Mouse (Mus musculus) limb, embryonic 15.5 days (tissue): ENCODE measurements around the gene Sprn. TPM values are rescaled to one million over a fixed set of nuclear protein-coding genes. Genes with fewer than 3 reads are reported as not detected.

Experiments
- ATAC-seq: fragments of 200-750 bp; cut with Nextera tagmentation; 2 replicates; pipeline ENCODE4 v1.8.0; 2017; ENCODE audit warnings: low read depth, moderate TSS enrichment; ENCODE audit not compliant: insufficient number of reproducible peaks, low FRiP score, low TSS enrichment
- H3K27ac ChIP-seq: fragments of 300-500 bp; sonication (generic); 2 replicates; pipeline ENCODE4 v1.5.1; 2015; ENCODE audit warnings: moderate library complexity, mild to moderate bottlenecking, inconsistent platforms
- H3K27me3 ChIP-seq: fragments of 300-500 bp; sonication (generic); 2 replicates; pipeline ENCODE4 v1.6.1; 2015; ENCODE audit warnings: inconsistent platforms
- H3K36me3 ChIP-seq: fragments of 300-500 bp; sonication (generic); 2 replicates; pipeline ENCODE4 v1.6.1; 2015; ENCODE audit warnings: inconsistent platforms
- H3K4me1 ChIP-seq: fragments of 300-500 bp; sonication (generic); 2 replicates; pipeline ENCODE4 v1.6.1; 2015; ENCODE audit warnings: inconsistent platforms
- H3K4me2 ChIP-seq: fragments of 300-500 bp; sonication (generic); 2 replicates; pipeline ENCODE4 v1.6.1; 2015; ENCODE audit warnings: mild to moderate bottlenecking, inconsistent platforms
- H3K4me3 ChIP-seq: fragments of 300-500 bp; sonication (generic); 2 replicates; pipeline ENCODE4 v1.5.1; 2015; ENCODE audit warnings: mild to moderate bottlenecking, inconsistent platforms
- H3K9ac ChIP-seq: fragments of 300-500 bp; sonication (generic); 2 replicates; pipeline ENCODE4 v1.6.1; 2015; ENCODE audit warnings: inconsistent platforms
- H3K9me3 ChIP-seq: fragments of 300-500 bp; sonication (generic); 2 replicates; pipeline ENCODE4 v1.6.1; 2016; ENCODE audit warnings: inconsistent platforms
- WGBS: fragments of 180-500 bp; shearing (Covaris S2); methylation state at CpG from one replicate; pipeline ENCODE4 v1.1.7; 2015; 5-methylcytosine and 5-hydroxymethylcytosine counted together
- polyA plus RNA-seq: library from polyadenylated mRNA; unstranded; fragments of >200 nt; fragmentation: Nextera tagmentation; extraction: Ambion mirVana; gene quantifications from 2 replicates; pipeline ENCODE4 v1.2.1, GENCODE M21; 2015

Gene Sprn
- polyA plus RNA-seq, 1 experiment from 2014 or later, result 0.27 TPM

DNA sequence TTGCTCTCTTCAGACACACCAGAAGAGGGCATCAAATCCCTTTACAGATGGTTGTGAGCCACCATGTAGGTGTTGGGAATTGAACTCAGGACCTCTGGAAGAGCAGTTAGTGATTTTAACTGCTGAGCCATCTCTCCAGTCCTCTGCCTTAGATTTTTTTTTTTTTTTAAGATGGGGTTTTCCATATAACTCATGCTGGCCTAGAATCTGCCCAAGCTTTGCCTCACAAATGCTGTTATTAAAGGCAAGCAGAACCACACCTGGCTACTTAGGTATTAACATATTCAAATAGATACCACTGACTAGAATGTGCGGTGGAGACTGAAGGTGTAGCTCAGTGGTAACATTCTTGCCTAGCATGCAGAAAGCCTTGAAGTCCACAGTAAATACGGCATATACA lies 34.2 kb downstream of the Sprn start:
- 93% methylated on average over 2 of the region's 2 CpGs for WGBS
- Histone ChIP-seq H3K27me3 (no peaks in the 10 kb centered on the region), H3K9me3 (no peaks in the 10 kb centered on the region), H3K4me3 (no peak overlapping the region), H3K27ac (no peak overlapping the region), H3K4me1 (peaks cover 4% of the 10 kb centered on the region), H3K36me3 (no peaks in the 10 kb centered on the region), H3K9ac (no peak overlapping the region), H3K4me2 (no peak overlapping the region)
- no peak for ATAC-seq

- Histone ChIP-seq H3K4me1 (0 out of 2 replicates have a peak, but pooled peaks cover 7% of the 10 kb centered on the region), H3K9ac (peak within 1 kb of the TSS; percentile 71), H3K4me3 (peak within 1 kb of the TSS; percentile 74), H3K27ac (peak within 1 kb of the TSS; percentile 91), H3K27me3 (no peaks in the 10 kb centered on the region), H3K4me2 (peak within 1 kb of the TSS; percentile 76), H3K9me3 (no peaks in the 10 kb centered on the region), H3K36me3 (peaks cover 15% of the 10 kb centered on the region)
- ATAC-seq, result peak; percentile 89
- WGBS, result 5% methylated on average over 28 of the region's 28 CpGs
Observed at GRCm38 (mm10) chr7:140116329-140117054, 38.2 kb downstream of the Sprn start, which contains the start of gene Echs1. Gene Echs1, minus strand, starts transcription at chr7:140116476.

DNA sequence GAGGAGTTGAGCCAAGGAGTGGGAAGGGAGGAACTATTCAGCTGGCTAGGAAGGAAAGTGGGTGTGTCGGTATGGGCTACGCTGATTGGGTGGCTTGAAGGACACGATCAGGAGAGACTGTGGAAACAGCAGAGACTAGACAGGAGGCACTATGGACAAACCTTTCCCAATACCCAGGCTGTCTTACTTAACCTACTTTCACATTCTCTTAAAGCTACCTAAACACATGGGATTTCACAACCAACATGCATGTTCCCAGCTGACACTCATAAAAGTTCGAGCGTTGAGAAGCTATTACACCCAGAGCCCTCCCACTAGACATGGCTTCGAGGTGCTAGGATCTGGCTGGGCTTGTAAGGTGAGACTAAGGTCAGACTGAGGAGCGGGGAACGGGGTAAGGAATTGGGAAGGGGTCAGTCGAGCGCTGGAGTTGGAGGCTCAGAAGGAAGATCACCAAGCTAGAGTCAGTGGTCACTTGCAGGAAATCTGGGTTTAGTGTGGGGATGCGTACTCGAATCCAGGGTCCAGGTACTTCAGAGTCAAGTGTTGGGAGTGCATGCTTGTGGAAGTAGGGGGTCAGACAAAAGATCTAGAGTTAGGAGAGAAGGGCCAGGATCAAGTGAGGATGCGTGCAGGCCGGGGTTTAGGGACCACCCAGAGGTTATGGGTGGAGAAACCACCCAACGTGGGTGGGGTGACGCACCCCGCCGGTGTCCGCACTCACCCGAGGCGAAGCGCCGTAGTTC lies 38.9 kb downstream of the Sprn start, which contains the start of gene Paox:
Gene Paox, plus strand, starts transcription at position 217 of the 746 bp plus-strand sequence.
- Histone ChIP-seq H3K27ac (peak within 1 kb of the TSS; percentile 91), H3K4me1 (0 out of 2 replicates have a peak, but pooled peaks cover 7% of the 10 kb centered on the region), H3K36me3 (peaks cover 23% of the 10 kb centered on the region), H3K4me2 (peak within 1 kb of the TSS; percentile 76), H3K27me3 (no peaks in the 10 kb centered on the region), H3K9ac (peak within 1 kb of the TSS; percentile 71), H3K4me3 (peak within 1 kb of the TSS; percentile 74), H3K9me3 (no peaks in the 10 kb centered on the region)
- under 1% methylated on average over 23 of the region's 23 CpGs for WGBS
- ATAC-seq, result peak; percentile 79

DNA sequence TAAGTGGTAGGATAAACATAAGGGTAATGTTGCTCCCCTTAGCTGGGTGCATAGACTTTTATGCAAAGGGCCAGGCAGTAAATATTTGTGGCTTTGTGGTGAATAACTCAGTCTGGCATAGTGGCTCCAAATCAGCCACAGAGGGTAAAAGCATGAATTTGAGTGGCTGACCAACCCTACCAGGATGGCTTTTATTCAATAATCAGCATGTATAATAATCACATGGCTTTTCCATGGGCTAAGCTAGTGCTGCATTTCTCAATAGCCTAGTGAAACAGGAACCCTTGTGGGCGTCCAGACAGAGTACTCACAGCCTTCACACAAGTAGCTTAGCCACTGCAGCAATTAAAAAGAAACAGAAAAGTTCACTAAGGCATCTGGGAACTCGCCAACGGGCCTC lies 42.7 kb downstream of the Sprn start:
- Histone ChIP-seq H3K4me3 (no peak overlapping the region), H3K9ac (no peak overlapping the region), H3K4me1 (0 out of 2 replicates have a peak, but pooled peaks cover 7% of the 10 kb centered on the region), H3K9me3 (no peaks in the 10 kb centered on the region), H3K27me3 (no peaks in the 10 kb centered on the region), H3K27ac (no peak overlapping the region), H3K4me2 (no peak overlapping the region), H3K36me3 (peaks cover 61% of the 10 kb centered on the region)
- no peak for ATAC-seq
- WGBS, result 58% methylated on average over 3 of the region's 3 CpGs

- H3K27me3 ChIP-seq, result no peaks in the 10 kb centered on the region
- WGBS, result 76% methylated on average over 4 of the region's 4 CpGs
- H3K4me2 ChIP-seq, result no peak overlapping the region
- peaks cover 14% of the 10 kb centered on the region for H3K4me1 ChIP-seq
- ATAC-seq, result no peak
- no peaks in the 10 kb centered on the region for H3K9me3 ChIP-seq
- H3K9ac ChIP-seq, result no peak overlapping the region
- H3K27ac ChIP-seq, result no peak overlapping the region
- peaks cover 38% of the 10 kb centered on the region for H3K36me3 ChIP-seq
- H3K4me3 ChIP-seq, result no peak overlapping the region
Observed at GRCm38 (mm10) chr7:140104009-140104408, 50.7 kb downstream of the Sprn start.

- peaks cover 23% of the 10 kb centered on the region for H3K36me3 ChIP-seq
- peak; percentile 76 for ATAC-seq
- peak within 1 kb of the TSS; percentile 80 for H3K4me2 ChIP-seq
- peaks cover 14% of the 10 kb centered on the region for H3K4me1 ChIP-seq
- H3K27me3 ChIP-seq, result no peaks in the 10 kb centered on the region
- 0 out of 2 replicates have a peak within 1 kb of the TSS, but pooled peaks have one; percentile 21 for H3K9ac ChIP-seq
- H3K9me3 ChIP-seq, result no peaks in the 10 kb centered on the region
- H3K4me3 ChIP-seq, result peak within 1 kb of the TSS; percentile 49
- H3K27ac ChIP-seq, result peak within 1 kb of the TSS; percentile 18; the same call in 1 of the 2 replicates
- WGBS, result under 1% methylated on average over 30 of the region's 30 CpGs
Observed at GRCm38 (mm10) chr7:140101993-140102860, 52.5 kb downstream of the Sprn start, which contains the start of gene Fuom. Gene Fuom, minus strand, starts transcription at chr7:140102441.

GRCm38 (mm10) chr7:140101498-140101897 lies 53.2 kb downstream of the Sprn start:
- peaks cover 14% of the 10 kb centered on the region for H3K4me1 ChIP-seq
- H3K27ac ChIP-seq, result no peak overlapping the region
- H3K9ac ChIP-seq, result 0 out of 2 replicates have a peak overlapping the region, but pooled peaks have one; percentile 21
- peak overlapping the region; percentile 80 for H3K4me2 ChIP-seq
- no peak for ATAC-seq
- 74% methylated on average over 10 of the region's 10 CpGs for WGBS
- peak overlapping the region; percentile 49 for H3K4me3 ChIP-seq
- H3K9me3 ChIP-seq, result no peaks in the 10 kb centered on the region
- H3K27me3 ChIP-seq, result no peaks in the 10 kb centered on the region
- peaks cover 17% of the 10 kb centered on the region for H3K36me3 ChIP-seq

Other genes starting within 250 kb of the Sprn start
- 0.12 TPM in 1 of 2 replicates, not detected in the other for gene Utf1, start 211.1 kb downstream of the Sprn start, polyA plus RNA-seq
- 0.38 and 0.44 TPM in 2 replicates for gene 6430531B16Rik, start 176.1 kb downstream of the Sprn start, polyA plus RNA-seq
- 2.9 and 3.0 TPM in 2 replicates for gene Adam8, start 162.3 kb downstream of the Sprn start, polyA plus RNA-seq
- 36.9 and 37.2 TPM in 2 replicates for gene Zfp511, start 118.5 kb downstream of the Sprn start, polyA plus RNA-seq
- gene Tubgcp2, start 118.2 kb downstream of the Sprn start, polyA plus RNA-seq, result 50.6 and 51.9 TPM in 2 replicates
- gene Msx3, start 105.8 kb downstream of the Sprn start, polyA plus RNA-seq, result not detected in 2 replicates
- 0.55 and 1.2 TPM in 2 replicates for gene Caly, start 72.3 kb downstream of the Sprn start, polyA plus RNA-seq
- 0.41 TPM in 1 of 2 replicates, not detected in the other for gene Prap1, start 61.5 kb downstream of the Sprn start, polyA plus RNA-seq
- 21.4 and 22.3 TPM in 2 replicates for gene Fuom, start 52.4 kb downstream of the Sprn start, polyA plus RNA-seq
- gene Paox, start 39.1 kb downstream of the Sprn start, polyA plus RNA-seq, result 17.7 and 18.4 TPM in 2 replicates
- gene Echs1, start 38.4 kb downstream of the Sprn start, polyA plus RNA-seq, result 130 and 141 TPM in 2 replicates
- gene Mtg1, start 17.3 kb downstream of the Sprn start, polyA plus RNA-seq, result 20.6 and 21.9 TPM in 2 replicates
- gene Olfr522, start 9.9 kb upstream of the Sprn start, polyA plus RNA-seq, result not detected in 2 replicates
- not detected in 2 replicates for gene Olfr523, start 18.3 kb upstream of the Sprn start, polyA plus RNA-seq
- gene Olfr524, start 51.1 kb upstream of the Sprn start, polyA plus RNA-seq, result not detected in 2 replicates
- 0.11 TPM in 1 of 2 replicates, not detected in the other for gene Cd163l1, start 63.4 kb upstream of the Sprn start, polyA plus RNA-seq
- not detected in 2 replicates for gene 5830411N06Rik, start 92.4 kb upstream of the Sprn start, polyA plus RNA-seq
- not detected in 2 replicates for gene Olfr525, start 166.0 kb upstream of the Sprn start, polyA plus RNA-seq
- gene Olfr527, start 179.1 kb upstream of the Sprn start, polyA plus RNA-seq, result not detected in 2 replicates
- not detected in 2 replicates for gene Olfr60, start 206.8 kb upstream of the Sprn start, polyA plus RNA-seq
- gene Olfr530, start 221.5 kb upstream of the Sprn start, polyA plus RNA-seq, result not detected in 2 replicates
- gene Olfr531, start 248.0 kb upstream of the Sprn start, polyA plus RNA-seq, result not detected in 2 replicates